Mouse (Mus musculus) heart, postnatal 0 days (tissue): ENCODE measurements around the gene Slc2a3. TPM values are rescaled to one million over a fixed set of nuclear protein-coding genes. Genes with fewer than 3 reads are reported as not detected.
A peak's percentile ranks its signal among the peaks of the same experiment; 100 is the strongest.
"Not testable (repeated sequence)": the region's sequence is repeated elsewhere in the genome, so short reads cannot be mapped to it uniquely, and the experiment has no call there.

Experiments
- ATAC-seq: fragments of 200-750 bp; cut with Nextera tagmentation; 2 replicates; pipeline ENCODE4 v1.8.0; 2017; ENCODE audit warnings: low read depth, moderate number of reproducible peaks, moderate library complexity; ENCODE audit not compliant: insufficient read depth
- DNase-seq: peaks from one replicate; pipeline ENCODE4 v3.0.0-alpha.2; 2016; ENCODE audit warnings: low spot score
- H3K27ac ChIP-seq: fragments of 300-500 bp; sonication (generic); 2 replicates; pipeline ENCODE4 v1.5.1; 2014; ENCODE audit warnings: low read depth, mild to moderate bottlenecking
- H3K27me3 ChIP-seq: fragments of 300-500 bp; sonication (generic); 2 replicates; pipeline ENCODE4 v1.6.1; 2014; ENCODE audit warnings: low read length, mixed read lengths; ENCODE audit not compliant: control insufficient read depth, insufficient read depth
- H3K36me3 ChIP-seq: fragments of 300-500 bp; sonication (generic); replicated peaks from 2 replicates; pipeline ENCODE4 v1.6.1; 2014; ENCODE audit warnings: low read length, mixed read lengths; ENCODE audit not compliant: control insufficient read depth, insufficient read depth
- H3K4me1 ChIP-seq: fragments of 300-500 bp; sonication (generic); 2 replicates; pipeline ENCODE4 v1.6.1; 2014; ENCODE audit warnings: antibody characterized with exemption; ENCODE audit not compliant: control insufficient read depth, insufficient read depth
- H3K4me2 ChIP-seq: fragments of 300-500 bp; sonication (generic); 2 replicates; pipeline ENCODE4 v1.6.1; 2014; ENCODE audit warnings: low read depth, mild to moderate bottlenecking, low read length, moderate library complexity
- H3K4me3 ChIP-seq: fragments of 300-500 bp; sonication (generic); 2 replicates; pipeline ENCODE4 v1.5.1; 2014; ENCODE audit warnings: low read depth, low read length
- H3K9ac ChIP-seq: fragments of 300-500 bp; sonication (generic); replicated peaks from 2 replicates; pipeline ENCODE4 v1.6.1; 2014; ENCODE audit warnings: low read depth, low read length, mixed read lengths
- H3K9me3 ChIP-seq: fragments of 300-500 bp; sonication (generic); replicated peaks from 2 replicates; pipeline ENCODE4 v1.6.1; 2016; ENCODE audit warnings: low read length; ENCODE audit not compliant: control insufficient read depth
- CTCF ChIP-seq: IDR thresholded peaks from 2 replicates; pipeline ENCODE4 v1.5.1; 2016; ENCODE audit warnings: antibody characterized with exemption, control low read depth, low read depth
- EP300 ChIP-seq: IDR thresholded peaks from 2 replicates; pipeline ENCODE4 v1.6.1; 2016; ENCODE audit warnings: antibody characterized with exemption, low read depth
- WGBS: fragments of 180-500 bp; shearing (Covaris S2); extraction: QIAGEN DNeasy Blood & Tissue Kit; methylation state at CpG from one replicate; pipeline ENCODE4 v1.1.7; 2014; 5-methylcytosine and 5-hydroxymethylcytosine counted together
- polyA plus RNA-seq: library from polyadenylated mRNA; unstranded; fragments of >200 nt; fragmentation: Nextera tagmentation; extraction: Ambion mirVana; gene quantifications from 2 replicates; pipeline ENCODE4 v1.2.1, GENCODE M21; 2015
- total RNA-seq: library from RNA; depleted of rRNA; stranded (reverse); fragments of >200 nt; gene quantifications from 2 replicates; pipeline ENCODE4 v1.2.3, GENCODE M21; 2014; ENCODE audit warnings: low replicate concordance

The Slc2a3 gene
- total and polyA plus RNA-seq, 2 experiments from 2014 or later: 1.7 to 21.6 TPM

DNA sequence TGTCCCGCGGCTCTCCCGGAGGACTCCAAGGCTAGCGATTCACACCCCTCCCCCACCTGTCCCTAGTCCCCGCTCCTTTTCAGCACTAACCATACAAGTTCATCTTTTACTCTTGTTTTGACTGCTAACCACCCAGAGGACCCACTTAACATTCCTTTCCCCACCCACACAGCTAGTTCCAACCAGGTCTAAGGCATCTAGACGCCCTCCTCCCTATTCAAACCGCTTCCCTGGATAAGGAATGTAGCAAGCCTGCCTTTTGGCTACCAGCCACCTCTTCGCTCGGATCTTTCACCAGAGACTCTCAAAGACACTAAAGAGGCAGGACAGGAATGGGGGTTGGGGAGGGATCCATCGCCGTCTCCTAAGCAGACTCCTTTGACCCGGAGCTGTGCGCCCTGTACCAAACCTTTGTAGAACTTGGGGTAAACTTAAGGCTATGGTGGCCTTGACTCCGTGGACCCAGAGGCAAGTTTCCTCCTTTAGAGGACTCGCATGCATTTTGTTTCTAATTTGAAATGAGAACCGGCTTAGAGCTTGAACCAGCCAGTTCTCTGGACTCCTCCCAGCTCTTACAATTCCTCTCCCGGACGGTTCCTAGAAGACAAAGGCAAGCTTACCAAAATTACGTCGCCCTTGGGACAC, 98.8 kb downstream of the Slc2a3 start:
- Histone ChIP-seq H3K4me3 (peak overlapping the region; percentile 35), H3K4me1 (0 out of 2 replicates have a peak, but pooled peaks cover 4% of the 10 kb centered on the region), H3K27ac (peak overlapping the region; percentile 92), H3K36me3 (no peaks in the 10 kb centered on the region), H3K9me3 (no peaks in the 10 kb centered on the region), H3K4me2 (peak overlapping the region; percentile 65), H3K9ac (peak overlapping the region; percentile 56), H3K27me3 (0 out of 2 replicates have a peak, but pooled peaks cover 5% of the 10 kb centered on the region)
- DNase-seq: peak; percentile 87
- TF ChIP-seq EP300 (no peak), CTCF (no peak)
- 4% methylated on average over 20 of the region's 20 CpGs for WGBS
- ATAC-seq: peak; percentile 96

DNA sequence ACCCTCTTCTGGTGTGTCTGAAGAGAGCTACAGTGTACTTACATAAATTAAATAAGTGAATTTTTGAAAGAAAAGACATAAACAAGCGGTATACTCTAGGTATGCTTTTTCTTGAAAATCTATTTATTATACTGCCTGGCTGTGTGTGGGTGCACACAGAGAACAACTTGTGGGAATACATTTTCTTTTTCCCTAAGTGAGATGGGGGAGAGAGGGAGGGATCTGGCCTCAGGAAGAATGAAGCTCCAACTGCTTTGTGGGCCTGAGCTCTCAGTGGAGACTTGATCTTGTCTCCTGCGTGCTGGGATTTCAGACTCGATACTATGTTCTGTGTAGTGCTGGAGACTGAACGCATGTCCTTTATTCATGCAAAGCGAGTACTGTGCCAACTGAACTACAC, 99.6 kb downstream of the Slc2a3 start:
- WGBS: 70% methylated on average over 5 of the region's 5 CpGs
- no peak for DNase-seq
- Histone ChIP-seq H3K27me3 (no peaks in the 10 kb centered on the region), H3K4me2 (peak overlapping the region; percentile 65; the same call in 1 of the 2 replicates), H3K36me3 (no peaks in the 10 kb centered on the region), H3K9me3 (no peaks in the 10 kb centered on the region), H3K9ac (no peak overlapping the region), H3K4me3 (no peak overlapping the region), H3K27ac (peak overlapping the region; percentile 92), H3K4me1 (0 out of 2 replicates have a peak, but pooled peaks cover 4% of the 10 kb centered on the region)
- TF ChIP-seq EP300 (no peak), CTCF (no peak)
- no peak for ATAC-seq

DNA sequence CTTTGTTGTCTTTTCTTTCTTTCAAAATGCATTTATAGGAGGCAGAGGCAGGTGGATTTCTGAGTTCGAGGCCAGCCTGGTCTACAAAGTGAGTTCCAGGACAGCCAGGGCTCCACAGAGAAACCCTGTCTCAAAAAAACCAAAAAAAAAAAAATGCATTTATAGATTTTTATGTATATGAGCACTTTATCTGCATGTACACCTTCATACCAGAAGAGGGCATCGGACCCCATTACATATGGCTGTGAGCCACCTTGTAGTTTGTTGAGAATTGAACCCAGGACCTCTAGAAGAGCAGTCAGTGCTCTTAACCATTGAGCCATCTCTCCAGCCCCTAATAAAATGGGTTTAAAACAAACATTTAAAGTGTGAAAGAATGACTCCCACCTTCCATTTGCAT, 101.8 kb downstream of the Slc2a3 start:
- not testable (repeated sequence) for ATAC-seq
- 67% methylated on average over 2 of the region's 2 CpGs for WGBS

DNA sequence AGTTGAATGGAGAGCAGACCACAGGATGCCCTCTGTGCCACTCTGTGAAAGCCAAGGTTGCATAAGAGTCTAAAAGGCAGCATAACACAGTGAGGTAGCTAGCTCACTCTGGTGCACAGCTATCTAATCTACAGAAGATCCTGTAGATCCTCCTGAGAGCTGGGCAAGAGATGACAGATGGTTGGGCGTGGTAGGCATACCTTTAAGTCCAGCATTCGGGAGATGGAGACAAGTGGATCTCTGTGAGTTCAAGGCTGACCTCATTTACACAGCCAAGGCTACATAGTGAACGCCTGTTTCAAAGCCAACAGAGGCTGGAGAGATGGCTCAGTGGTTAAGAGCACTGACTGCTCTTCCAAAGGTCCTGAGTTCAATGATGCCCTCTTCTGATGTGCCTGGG, 106.0 kb downstream of the Slc2a3 start:
- no peak for TF ChIP-seq EP300
- TF ChIP-seq CTCF: no peak
- DNase-seq (no peak), ATAC-seq (no peak)
- H3K9me3 ChIP-seq: no peaks in the 10 kb centered on the region
- no peaks in the 10 kb centered on the region for H3K36me3 ChIP-seq
- no peak overlapping the region for H3K27ac ChIP-seq
- H3K9ac ChIP-seq: no peak overlapping the region
- H3K4me1 ChIP-seq: no peaks in the 10 kb centered on the region
- H3K27me3 ChIP-seq: no peaks in the 10 kb centered on the region
- no peak overlapping the region for H3K4me2 ChIP-seq
- 79% methylated on average over 3 of the region's 3 CpGs for WGBS
- H3K4me3 ChIP-seq: no peak overlapping the region

More for the DNA sequence above, 101.8 kb downstream of the Slc2a3 start:
- not testable (repeated sequence) for H3K9ac ChIP-seq, H3K27ac ChIP-seq, H3K36me3 ChIP-seq, DNase-seq, H3K27me3 ChIP-seq, H3K9me3 ChIP-seq, H3K4me3 ChIP-seq, H3K4me1 ChIP-seq, H3K4me2 ChIP-seq
- peak; percentile 14 for TF ChIP-seq CTCF

DNA sequence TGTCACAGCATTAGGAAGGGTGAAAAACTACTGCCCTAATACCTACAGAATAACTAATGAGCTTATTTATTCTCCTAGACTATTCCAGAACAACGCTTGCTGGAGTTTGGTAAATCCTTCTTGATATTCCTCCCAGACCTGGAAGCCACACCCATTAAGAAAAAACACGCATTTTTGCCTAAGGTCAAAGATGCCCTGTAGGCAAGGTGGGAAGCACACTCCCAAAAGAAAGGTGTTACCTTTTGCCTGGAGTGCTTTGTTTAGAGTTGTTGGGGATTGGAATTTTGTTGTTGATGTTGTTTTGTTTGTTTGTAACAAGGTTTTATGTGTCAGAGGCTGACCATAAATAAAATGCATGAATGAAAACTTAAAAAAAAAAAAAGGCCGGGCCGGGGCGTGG, 111.4 kb downstream of the Slc2a3 start:
- DNase-seq: no peak
- TF ChIP-seq CTCF (no peak), EP300 (no peak)

More for the DNA sequence above, 111.4 kb downstream of the Slc2a3 start:
- Histone ChIP-seq H3K27ac (no peak overlapping the region), H3K4me1 (no peaks in the 10 kb centered on the region), H3K9me3 (no peaks in the 10 kb centered on the region), H3K4me2 (no peak overlapping the region), H3K27me3 (no peaks in the 10 kb centered on the region), H3K4me3 (no peak overlapping the region), H3K36me3 (no peaks in the 10 kb centered on the region), H3K9ac (no peak overlapping the region)
- WGBS: 90% methylated on average over 5 of the region's 5 CpGs
- ATAC-seq: no peak
